Mouse (Mus musculus) lung, adult 18-20 months (tissue): ENCODE measurements at regions not wholly inside any gene's neighbourhood (a gene's known extent, or its start where the extent isn't known, plus 50 kb on each side); places are given as distances from the start of the nearest gene placed in this dataset.

ENCODE experiments used
- DNase-seq, 2 experiments: peaks; one replicate each; pipeline ENCODE4 v3.0.0; 2022; ENCODE audit warnings: mixed read lengths in 2 of 2

DNA sequence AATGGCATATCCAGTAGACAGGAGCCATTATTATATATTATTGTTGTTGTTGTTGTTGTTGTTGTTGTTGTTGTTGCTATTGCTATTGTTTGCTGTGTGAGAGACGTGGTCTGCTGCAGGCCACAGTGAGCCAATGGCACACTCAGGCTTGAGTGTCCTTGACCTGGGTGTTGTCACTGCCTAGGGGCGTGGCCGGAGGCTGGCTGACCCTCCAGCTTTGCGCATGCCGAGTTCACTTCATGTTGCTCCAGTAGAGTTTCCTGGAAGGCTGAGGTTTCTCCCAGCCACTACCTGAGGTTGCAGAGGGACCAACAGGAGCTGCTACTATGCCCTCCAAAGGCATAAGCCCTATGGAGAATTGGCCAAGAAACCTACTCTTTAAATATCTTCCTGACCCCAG, 83.1 kb upstream of the Csf3r start:
- DNase-seq, result peak; percentile 4 to 7

DNA sequence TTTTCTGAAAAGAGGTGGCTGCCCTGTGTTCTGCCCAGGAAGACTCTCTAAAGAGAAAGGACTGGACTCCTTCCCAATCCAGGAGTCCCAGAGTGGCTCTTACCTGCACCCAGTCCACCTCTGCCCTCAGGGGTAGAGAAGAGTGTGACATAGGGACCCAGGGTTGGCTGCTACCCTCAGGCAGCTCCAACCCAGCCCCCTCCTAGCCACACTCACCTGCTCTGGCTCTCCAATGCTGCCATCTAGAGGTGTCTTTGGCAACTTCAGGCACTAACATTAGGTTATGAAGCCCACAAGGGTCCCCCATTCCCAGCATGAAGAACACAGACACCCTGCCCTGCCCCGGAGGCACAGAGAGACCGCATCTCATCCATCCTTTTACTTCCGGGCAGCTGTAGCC, 82.4 kb upstream of the Csf3r start:
- DNase-seq, result no peak

DNA sequence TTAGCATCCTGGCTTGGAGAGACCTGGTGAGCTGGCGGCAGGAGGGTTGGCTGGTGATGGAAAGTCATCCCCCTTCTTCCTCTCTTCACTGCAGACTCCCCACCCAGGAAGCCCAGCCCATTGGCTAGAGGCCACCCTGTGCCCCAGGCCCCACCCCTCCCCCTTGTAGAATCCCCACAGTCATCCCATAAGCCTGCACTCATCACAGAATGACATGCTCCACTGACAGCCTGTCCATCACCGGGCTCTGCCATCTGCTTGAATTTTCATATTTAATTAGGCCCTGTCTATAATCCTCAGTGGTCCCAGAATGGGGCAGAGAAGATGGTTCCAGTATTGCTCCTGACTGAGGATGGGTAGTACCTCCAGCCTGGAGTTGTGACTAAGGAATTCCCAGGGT, 79.3 kb upstream of the Csf3r start:
- no peak for DNase-seq

DNA sequence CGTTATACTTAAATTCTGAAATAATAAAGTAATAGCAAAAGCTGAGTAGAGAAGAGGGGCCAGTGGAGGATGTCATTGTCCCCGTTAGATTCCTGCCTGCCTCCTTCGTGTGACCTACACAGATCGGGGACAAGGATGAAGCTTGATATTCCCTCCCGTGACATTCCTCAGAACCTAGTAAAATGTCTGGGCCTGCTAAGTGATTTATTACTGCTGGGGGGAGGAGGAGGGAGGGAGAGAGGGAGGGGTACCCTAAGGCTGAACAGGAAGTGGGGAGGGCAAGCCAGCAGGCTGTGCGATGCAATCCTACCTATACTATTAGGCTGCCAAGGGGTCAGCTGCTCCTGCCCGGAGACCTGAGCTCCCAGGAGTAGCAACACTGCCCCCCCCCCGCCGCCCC, 64.9 kb upstream of the Csf3r start:
- no peak for DNase-seq

DNA sequence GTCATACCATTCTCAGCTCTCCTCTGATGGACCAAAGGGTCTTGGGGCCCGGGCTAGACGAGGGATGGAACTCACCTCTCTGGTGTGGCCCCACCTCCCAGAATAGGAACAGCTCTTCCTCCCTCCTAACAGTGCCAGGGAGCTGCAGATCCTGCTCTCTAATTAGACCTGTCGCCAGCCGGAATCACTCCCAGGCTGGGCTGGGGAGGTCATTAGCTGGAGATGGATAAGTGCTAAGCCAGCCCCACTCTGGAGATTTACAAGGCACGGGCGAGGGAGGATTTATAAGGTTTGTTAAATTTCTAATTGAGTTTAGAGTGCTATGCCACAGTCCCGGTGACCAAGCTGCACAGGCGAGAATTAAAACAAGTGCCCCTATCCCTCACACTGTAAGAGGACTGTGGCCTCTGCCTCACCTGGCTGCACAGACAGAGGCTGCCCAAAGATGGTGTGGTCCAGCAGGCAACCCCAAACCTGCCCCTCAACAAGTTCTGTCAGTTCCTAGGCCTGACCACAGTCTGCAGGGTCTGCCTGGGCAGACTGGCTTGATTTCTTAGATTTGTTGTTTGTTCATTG, 63.6 kb upstream of the Csf3r start:
- no peak for DNase-seq

DNA sequence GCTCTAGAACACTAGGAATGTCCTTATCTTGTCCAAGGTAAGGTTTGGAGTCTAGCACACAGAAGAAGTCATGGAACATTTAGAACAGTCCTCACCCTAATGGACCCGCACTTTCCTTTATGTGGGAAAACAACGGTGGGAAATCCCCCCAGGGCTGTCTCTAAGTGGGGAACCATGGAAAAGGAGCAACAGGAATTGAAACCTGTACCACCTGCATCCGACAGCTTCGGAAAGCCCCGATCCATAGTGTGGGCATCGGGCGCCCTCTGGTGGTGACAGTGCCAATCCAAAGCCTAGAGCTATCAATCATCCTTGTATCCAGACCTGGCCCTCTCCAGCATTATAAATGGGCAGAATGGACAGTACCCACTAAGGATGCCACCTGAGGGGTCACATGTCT, 61.7 kb upstream of the Csf3r start:
- peak; percentile 55 to 62 for DNase-seq
